Mouse (Mus musculus): ENCODE measurements around the gene Tbc1d9b. TPM values are rescaled to one million over a fixed set of nuclear protein-coding genes. Genes with fewer than 3 reads are reported as not detected.

Tbc1d9b gene
- polyA plus RNA-seq, 1 experiment from 2014 or later, result 64.7 TPM

DNA sequence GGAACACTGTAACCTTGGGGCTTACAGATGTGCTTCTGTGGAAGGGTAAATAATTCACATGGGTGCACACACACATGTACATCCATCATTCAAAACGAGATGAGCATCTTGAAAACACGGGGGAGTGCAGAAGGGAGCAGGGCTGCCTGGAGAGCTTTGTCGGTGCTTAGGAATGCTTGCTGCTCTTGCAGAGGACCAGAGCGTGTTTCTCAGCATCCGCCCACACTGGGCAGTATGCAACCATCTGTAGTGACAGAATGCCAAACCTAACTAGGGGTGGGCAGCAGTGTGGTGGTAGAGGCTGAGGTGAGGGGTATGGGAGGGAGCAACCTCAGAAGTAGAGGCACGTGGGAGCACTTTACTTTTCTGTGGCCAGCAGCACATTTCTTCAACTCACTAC, 45.9 kb downstream of the Tbc1d9b start:
- H3K79me2 ChIP-seq (ENCODE audit: inconsistent target), result no peaks in the 10 kb centered on the region
- no peaks in the 10 kb centered on the region for H3K36me3 ChIP-seq (ENCODE audit: inconsistent target)
- H3K4me3 ChIP-seq (ENCODE audit: inconsistent target), result no peak overlapping the region
- WGBS (ENCODE audit: missing documents), result 91% methylated on average over 5 of the region's 6 CpGs
- no peak overlapping the region for H3K27ac ChIP-seq

DNA sequence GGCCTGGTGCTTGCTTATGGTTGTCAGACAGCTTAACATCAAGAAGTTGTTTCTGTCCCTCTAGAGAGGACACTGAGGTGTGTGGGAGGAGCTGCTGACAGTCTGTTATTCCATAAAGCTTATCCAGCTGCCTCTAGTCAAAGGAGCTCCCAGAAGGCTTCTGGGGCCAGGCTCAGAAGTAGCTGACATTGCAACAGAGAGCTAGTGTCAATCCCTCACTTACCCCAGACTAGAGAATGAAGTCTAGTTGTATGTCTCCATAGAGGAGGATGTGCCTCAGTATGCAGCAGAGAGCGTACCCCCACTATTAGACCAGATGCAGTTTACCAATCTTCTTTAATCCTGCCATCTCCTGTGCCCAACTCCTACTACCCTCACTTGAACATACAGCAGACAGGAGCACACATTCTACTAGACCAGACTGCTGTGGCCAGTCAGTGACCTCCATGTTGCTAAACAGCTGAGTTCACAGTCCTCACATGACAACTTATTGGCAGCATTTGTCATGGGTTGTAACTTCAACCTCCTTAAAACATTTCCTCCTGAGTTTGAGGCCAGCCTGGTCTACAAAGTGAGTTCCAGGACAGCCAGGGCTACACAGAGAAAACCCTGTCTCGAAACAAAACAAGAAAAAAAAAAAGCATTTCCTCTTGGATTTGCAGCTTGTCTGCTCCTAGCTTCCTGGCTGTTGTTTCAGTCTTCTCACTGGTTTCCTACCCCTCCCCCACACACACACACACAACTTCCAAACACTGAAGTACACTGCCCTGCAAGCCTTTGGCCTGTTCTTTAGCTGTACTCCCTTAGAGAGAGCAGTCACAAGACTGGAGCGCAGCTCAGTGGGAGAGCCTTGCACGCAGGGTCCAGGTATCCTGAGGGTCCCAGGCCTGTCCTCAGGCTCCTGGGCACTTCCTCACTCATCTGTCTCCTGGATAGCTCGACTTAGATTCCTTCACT, 47.6 kb downstream of the Tbc1d9b start:
- H3K36me3 ChIP-seq (ENCODE audit: inconsistent target), result no peaks in the 10 kb centered on the region
- WGBS (ENCODE audit: missing documents), result 77% methylated on average over 5 of the region's 5 CpGs
- no peak overlapping the region for H3K4me3 ChIP-seq (ENCODE audit: inconsistent target)
- peak overlapping the region; percentile 1; the same call in 1 of the 2 replicates for H3K27ac ChIP-seq
- no peaks in the 10 kb centered on the region for H3K79me2 ChIP-seq (ENCODE audit: inconsistent target)

DNA sequence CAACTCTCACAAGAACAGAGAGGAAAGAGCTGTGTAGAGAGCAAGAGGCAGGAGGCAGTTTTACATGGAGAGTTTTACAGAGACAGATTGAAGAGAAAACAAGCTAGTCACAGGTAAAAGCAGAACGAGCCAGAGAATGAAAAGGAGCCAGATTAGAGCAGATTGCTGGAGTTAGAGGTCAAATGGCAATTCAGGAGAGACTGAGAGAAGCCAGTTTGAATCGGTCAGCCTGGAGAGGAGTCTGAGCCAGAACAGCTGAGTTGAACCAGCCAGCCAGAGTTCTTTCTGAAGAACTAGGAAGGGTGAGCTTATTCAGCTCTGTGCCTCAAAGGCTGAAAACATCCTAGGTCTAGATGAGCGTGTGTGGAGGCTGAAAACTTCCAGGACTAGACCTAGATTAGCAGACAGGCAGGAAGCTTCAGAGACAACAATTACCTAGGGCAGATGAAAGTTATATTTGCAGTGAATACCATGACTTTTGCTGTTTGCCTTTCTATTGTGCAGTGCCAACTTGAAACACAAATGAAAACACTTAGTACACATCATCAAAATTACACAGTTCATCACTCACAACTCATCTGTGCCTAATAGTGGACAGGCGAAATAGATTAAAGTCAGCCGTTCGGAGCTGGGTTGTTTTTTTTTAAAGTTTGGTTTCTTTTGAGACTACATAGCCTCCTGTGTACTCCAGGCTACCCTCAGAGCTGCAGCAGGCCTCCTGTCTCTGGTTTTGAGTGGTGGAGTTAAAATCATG, 49.5 kb downstream of the Tbc1d9b start:
- WGBS (ENCODE audit: missing documents), result 94% methylated on average over 6 of the region's 6 CpGs
- Histone ChIP-seq H3K27ac (no peak overlapping the region), H3K4me3 (ENCODE audit: inconsistent target) (no peak overlapping the region), H3K36me3 (ENCODE audit: inconsistent target) (no peaks in the 10 kb centered on the region), H3K79me2 (ENCODE audit: inconsistent target) (no peaks in the 10 kb centered on the region)

DNA sequence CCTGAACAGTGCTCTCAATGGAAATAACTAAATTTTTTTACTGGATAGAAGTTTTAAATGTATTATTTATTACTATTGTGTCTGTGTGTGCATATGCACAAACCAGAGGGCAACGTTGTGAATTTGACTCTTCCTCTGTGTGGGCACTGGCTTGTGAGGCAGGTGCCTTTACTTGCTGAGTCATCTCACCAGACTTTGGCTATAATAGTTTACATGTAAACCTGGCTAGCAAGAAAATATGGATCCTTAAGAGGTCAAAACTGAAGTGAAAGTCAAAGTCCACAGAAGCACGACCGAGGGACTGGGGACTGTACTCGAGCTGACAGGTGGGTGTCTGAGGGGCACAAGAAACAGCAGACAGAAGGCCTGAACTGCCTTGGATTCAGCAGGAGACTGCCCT, 51.5 kb downstream of the Tbc1d9b start:
- WGBS (ENCODE audit: missing documents), result 45% methylated on average over 4 of the region's 4 CpGs
- Histone ChIP-seq H3K79me2 (ENCODE audit: inconsistent target) (no peaks in the 10 kb centered on the region), H3K27ac (no peak overlapping the region), H3K4me3 (ENCODE audit: inconsistent target) (no peak overlapping the region), H3K36me3 (ENCODE audit: inconsistent target) (no peaks in the 10 kb centered on the region)

DNA sequence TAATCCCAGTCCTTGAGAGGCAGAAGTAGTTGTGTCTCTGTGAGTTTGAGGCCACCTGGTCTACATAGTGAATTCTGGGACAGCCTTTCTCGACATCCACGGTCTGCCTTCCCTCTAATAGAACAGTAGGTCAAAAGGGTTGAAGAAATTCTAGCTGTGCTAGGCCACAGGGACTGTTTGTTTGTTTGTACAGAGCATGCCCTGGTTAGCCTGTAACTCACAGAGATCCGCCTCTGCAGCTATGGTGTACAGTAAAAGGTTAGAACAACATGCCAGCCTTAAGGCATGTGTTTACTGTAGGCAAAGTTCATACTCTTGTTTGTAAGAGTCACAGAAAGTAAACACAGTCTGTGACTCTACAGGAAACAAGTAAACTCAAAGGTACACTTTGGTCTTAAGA, 53.6 kb downstream of the Tbc1d9b start:
- H3K79me2 ChIP-seq (ENCODE audit: inconsistent target), result no peaks in the 10 kb centered on the region
- H3K36me3 ChIP-seq (ENCODE audit: inconsistent target), result no peaks in the 10 kb centered on the region
- H3K4me3 ChIP-seq (ENCODE audit: inconsistent target), result no peak overlapping the region
- WGBS (ENCODE audit: missing documents), result 96% methylated on average over 3 of the region's 3 CpGs
- H3K27ac ChIP-seq, result no peak overlapping the region

DNA sequence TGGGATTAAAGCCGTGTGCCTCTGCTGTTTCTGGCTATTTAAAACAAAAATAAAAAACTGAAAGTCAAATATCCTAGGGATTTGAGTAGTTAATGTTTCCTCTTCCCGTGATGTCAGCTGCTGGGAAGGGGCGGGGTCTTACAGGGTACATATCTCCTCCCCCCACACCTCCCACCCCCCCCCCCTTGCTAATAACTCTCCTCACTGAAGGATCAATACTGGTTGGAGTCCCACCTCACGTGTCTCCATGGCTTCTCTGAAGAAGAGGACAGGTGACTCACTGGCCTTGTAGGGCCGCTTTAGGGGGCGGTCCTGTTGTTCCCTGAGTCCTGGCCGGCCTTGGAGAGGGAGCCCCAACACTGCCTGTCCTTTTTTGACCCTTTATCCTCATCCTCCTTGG, 57.5 kb downstream of the Tbc1d9b start:
- WGBS (ENCODE audit: missing documents), result 97% methylated on average over 7 of the region's 7 CpGs
- Histone ChIP-seq H3K36me3 (ENCODE audit: inconsistent target) (no peaks in the 10 kb centered on the region), H3K27ac (no peak overlapping the region), H3K4me3 (ENCODE audit: inconsistent target) (no peak overlapping the region), H3K79me2 (ENCODE audit: inconsistent target) (no peaks in the 10 kb centered on the region)

DNA sequence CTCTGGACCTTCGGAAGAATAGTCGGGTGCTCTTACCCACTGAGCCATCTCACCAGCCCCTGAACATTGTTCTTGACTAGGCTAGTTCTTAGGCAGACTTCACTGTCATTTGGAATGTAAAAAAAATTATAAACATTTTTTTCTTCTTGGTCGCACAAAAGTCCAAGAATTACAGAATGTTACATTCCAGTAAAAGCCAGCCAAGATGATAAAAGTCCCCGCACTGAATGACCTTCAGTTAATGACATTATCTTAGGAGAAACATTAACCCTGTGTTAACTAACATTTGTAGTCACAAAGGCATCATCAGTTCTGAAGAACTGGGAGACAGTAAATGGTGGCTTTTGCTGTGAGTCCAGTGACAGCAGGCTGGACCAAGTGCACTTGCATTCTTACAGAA, 59.2 kb downstream of the Tbc1d9b start:
- Histone ChIP-seq H3K36me3 (ENCODE audit: inconsistent target) (no peaks in the 10 kb centered on the region), H3K4me3 (ENCODE audit: inconsistent target) (no peak overlapping the region), H3K27ac (no peak overlapping the region), H3K79me2 (ENCODE audit: inconsistent target) (no peaks in the 10 kb centered on the region)
- WGBS (ENCODE audit: missing documents), result 96% methylated on average over 3 of the region's 4 CpGs

DNA sequence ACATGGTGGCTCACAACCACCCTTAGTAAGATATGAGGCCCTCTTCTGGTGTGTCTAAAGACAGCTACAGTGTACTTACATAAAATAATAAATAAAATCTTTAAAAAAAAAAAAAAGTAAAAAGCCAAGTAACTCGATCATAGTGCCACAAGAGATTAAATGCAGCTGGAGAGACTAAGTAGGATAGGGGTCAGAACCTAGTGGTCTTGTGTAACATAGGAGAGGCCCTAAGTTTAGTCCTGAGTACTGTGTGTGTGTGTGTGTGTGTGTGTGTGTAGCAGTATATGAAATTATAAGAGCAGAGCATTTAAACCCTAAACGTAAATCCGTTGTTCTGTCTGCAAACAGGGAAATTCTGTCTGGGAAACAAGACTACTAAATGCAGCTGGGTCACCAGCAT, 61.1 kb downstream of the Tbc1d9b start:
- Histone ChIP-seq H3K27ac (no peak overlapping the region), H3K36me3 (ENCODE audit: inconsistent target) (no peaks in the 10 kb centered on the region), H3K4me3 (ENCODE audit: inconsistent target) (no peak overlapping the region), H3K79me2 (ENCODE audit: inconsistent target) (no peaks in the 10 kb centered on the region)
- 100% methylated on average over 3 of the region's 3 CpGs for WGBS (ENCODE audit: missing documents)

DNA sequence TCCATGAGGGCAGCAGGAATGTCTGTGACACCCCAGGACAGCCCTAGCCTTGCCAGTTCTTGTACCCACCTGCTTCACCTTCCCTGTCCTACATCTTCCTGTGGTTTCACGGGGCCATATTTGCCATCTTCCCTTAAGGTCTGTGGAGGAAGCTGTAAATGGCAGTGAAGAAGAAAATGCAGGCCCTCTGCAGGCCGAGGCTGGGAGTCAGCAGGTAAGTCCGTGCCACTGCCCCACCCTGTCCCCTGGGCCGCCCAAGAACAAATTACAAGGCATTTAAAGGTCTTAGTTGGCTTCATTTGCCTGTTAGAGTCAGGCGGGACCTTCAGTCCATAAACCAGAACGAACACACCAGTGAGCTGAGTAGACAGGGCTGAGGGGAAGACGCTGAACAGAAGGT, 62.9 kb downstream of the Tbc1d9b start:
- WGBS (ENCODE audit: missing documents), result 85% methylated on average over 7 of the region's 7 CpGs
- no peak overlapping the region for H3K27ac ChIP-seq
- no peak overlapping the region for H3K4me3 ChIP-seq (ENCODE audit: inconsistent target)

DNA sequence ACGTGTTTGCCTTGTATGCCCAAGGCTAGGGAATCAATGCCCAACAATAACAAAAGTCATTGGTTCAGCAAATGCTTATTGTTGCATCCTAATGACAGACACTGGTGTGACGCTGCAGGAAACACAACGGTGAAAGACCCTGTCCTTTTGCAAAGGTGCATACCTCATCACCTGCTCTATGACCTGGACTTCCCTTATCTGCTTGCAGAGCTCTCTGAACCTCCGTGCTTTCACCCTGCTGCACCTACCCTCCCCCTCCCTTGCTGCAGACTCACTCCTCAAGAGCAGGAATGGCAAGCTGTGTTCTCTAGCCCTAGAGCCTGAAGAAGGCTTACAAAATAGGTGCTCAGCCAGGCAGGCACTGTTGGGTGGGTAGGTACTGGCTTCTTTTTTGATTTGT, 63.6 kb downstream of the Tbc1d9b start:
- H3K27ac ChIP-seq, result no peak overlapping the region
- H3K79me2 ChIP-seq (ENCODE audit: inconsistent target), result no peaks in the 10 kb centered on the region
- no peak overlapping the region for H3K4me3 ChIP-seq (ENCODE audit: inconsistent target)
- H3K36me3 ChIP-seq (ENCODE audit: inconsistent target), result peaks cover 8% of the 10 kb centered on the region
- WGBS (ENCODE audit: missing documents), result 86% methylated on average over 4 of the region's 4 CpGs

More for the DNA sequence above, 62.9 kb downstream of the Tbc1d9b start:
- Histone ChIP-seq H3K36me3 (ENCODE audit: inconsistent target) (peaks cover 1% of the 10 kb centered on the region; the same call in 1 of the 2 replicates), H3K79me2 (ENCODE audit: inconsistent target) (no peaks in the 10 kb centered on the region)

DNA sequence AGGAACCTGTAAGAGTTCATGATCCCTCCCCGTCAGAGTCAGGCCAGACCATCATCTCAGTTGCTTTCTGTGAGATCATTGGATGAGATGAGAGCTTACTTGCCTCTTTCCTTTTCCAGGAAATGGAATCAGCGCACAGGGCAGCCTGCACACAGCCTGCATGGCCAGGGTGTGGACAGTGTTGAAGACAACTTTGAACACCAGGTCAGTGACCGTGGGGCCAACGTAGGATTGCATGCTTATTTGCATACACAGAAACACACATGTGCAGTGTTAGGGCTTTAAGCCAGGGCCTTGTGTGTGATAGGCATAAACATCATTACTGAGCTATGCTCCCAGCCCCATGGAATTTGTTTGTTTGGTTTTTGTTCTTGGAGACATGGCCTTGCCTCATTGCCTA, 66.3 kb downstream of the Tbc1d9b start:
- no peak overlapping the region for H3K27ac ChIP-seq
- no peaks in the 10 kb centered on the region for H3K79me2 ChIP-seq (ENCODE audit: inconsistent target)
- no peak overlapping the region for H3K4me3 ChIP-seq (ENCODE audit: inconsistent target)
- peaks cover 36% of the 10 kb centered on the region for H3K36me3 ChIP-seq (ENCODE audit: inconsistent target)
- 93% methylated on average over 4 of the region's 4 CpGs for WGBS (ENCODE audit: missing documents)

DNA sequence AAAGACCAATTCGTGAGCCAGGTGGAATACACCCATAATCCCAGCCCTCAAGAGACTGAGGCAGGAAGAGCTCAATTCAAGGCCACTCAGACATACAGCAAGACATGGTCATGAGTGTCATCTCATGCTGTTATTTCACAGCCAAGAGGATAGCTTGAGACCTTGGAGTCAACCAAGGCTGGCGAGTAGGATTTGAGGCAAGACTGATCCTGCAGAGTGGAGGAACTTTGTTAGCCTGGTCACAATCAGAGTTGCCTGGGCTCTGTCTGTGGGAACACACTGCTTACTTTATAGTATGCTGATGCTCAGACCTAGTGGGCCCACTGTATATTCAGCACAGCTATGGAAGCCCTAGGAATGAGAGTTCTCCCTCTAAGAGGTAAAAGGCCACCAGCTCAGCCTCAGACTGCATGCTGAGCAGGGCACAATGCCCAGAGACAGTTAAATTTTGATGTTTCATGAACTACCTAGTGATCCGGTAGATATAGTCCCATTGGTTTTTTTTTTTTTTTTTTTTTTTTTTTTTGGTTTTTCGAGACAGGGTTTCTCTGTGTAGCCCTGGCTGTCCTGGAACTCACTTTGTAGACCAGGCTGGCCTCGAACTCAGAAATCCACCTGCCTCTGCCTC, 67.1 kb downstream of the Tbc1d9b start:
- Histone ChIP-seq H3K79me2 (ENCODE audit: inconsistent target) (peaks cover under 1% of the 10 kb centered on the region; the same call in 1 of the 2 replicates), H3K4me3 (ENCODE audit: inconsistent target) (no peak overlapping the region), H3K27ac (no peak overlapping the region), H3K36me3 (ENCODE audit: inconsistent target) (peaks cover 44% of the 10 kb centered on the region)
- 100% methylated on average over 2 of the region's 5 CpGs for WGBS (ENCODE audit: missing documents)

DNA sequence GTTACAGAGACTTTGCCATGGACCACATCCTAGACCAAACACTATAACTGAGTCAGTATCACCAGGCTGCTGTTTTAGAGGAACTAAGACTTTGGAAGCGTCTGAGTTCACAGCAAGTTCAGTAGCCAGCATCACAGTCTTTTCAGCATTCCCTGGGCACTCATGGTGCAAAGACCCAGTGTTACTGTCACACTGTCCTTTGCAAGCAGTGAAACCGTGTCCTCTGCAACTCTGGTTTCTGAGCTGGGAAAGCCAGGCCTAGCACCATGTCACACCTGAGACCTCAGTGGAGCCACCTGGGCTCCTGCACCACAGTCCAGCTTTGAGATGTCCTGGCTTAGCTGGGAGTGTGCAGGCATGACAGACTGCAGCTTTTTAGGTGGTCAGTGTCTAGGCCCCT, 67.7 kb downstream of the Tbc1d9b start:
- Histone ChIP-seq H3K79me2 (ENCODE audit: inconsistent target) (peaks cover 6% of the 10 kb centered on the region; the same call in 1 of the 2 replicates), H3K4me3 (ENCODE audit: inconsistent target) (no peak overlapping the region), H3K36me3 (ENCODE audit: inconsistent target) (peaks cover 48% of the 10 kb centered on the region), H3K27ac (no peak overlapping the region)
- WGBS (ENCODE audit: missing documents), result 97% methylated on average over 2 of the region's 2 CpGs

DNA sequence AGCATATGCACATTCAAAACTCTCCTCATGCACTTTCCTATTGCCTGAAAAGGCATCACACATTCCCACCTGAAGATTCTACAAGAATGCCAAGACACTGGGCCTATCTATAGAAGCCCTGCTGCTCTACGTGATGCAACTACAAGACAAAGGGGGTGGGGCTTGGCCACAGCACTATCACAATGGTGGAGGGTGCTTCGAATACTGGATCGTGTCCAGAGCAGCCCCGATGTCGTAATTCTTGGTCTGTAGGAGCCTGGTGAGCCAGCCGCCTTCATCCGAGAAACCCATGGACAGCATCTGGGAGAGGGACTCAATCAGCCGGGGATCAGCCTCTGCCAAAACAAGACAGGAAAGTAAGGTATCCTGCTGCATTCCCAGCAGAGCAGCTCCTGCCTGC, 69.4 kb downstream of the Tbc1d9b start:
- Histone ChIP-seq H3K79me2 (ENCODE audit: inconsistent target) (peaks cover 23% of the 10 kb centered on the region), H3K4me3 (ENCODE audit: inconsistent target) (no peak overlapping the region), H3K27ac (no peak overlapping the region), H3K36me3 (ENCODE audit: inconsistent target) (peaks cover 65% of the 10 kb centered on the region)
- 45% methylated on average over 8 of the region's 8 CpGs for WGBS (ENCODE audit: missing documents)

DNA sequence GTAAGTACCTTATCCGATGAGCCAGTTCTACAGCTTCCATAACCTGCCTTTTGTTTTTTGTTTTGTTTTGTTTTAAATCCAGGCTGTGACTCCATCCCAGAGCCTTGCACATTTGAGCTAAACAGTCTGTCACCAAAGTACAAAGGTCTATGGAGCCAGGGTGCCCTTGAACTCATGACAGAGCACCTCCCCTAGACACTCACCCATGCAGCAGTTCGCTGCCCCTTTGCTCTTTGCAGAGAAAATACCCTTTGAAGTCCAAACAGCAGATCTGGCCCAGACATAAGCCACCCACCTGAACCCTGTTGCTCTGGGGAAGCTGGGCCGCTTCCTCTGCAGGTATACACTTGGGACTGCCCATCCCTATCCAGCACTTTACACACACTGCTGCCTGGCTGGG, 70.4 kb downstream of the Tbc1d9b start:
- H3K4me3 ChIP-seq (ENCODE audit: inconsistent target), result no peak overlapping the region
- H3K36me3 ChIP-seq (ENCODE audit: inconsistent target), result peaks cover 75% of the 10 kb centered on the region
- WGBS (ENCODE audit: missing documents), result 98% methylated on average over 3 of the region's 3 CpGs
- peaks cover 33% of the 10 kb centered on the region for H3K79me2 ChIP-seq (ENCODE audit: inconsistent target)
- no peak overlapping the region for H3K27ac ChIP-seq
